Mouse (Mus musculus): ENCODE results near the gene March5. TPM values are rescaled to one million over a fixed set of nuclear protein-coding genes. Genes with fewer than 3 reads are reported as not detected.
A peak's percentile ranks its signal among the peaks of the same experiment; 100 is the strongest.
"Not testable (repeated sequence)": the region's sequence is repeated elsewhere in the genome, so short reads cannot be mapped to it uniquely, and the experiment has no call there.

Gene March5
- total RNA-seq, 1 experiment from 2014 or later: 98.8 TPM

DNA sequence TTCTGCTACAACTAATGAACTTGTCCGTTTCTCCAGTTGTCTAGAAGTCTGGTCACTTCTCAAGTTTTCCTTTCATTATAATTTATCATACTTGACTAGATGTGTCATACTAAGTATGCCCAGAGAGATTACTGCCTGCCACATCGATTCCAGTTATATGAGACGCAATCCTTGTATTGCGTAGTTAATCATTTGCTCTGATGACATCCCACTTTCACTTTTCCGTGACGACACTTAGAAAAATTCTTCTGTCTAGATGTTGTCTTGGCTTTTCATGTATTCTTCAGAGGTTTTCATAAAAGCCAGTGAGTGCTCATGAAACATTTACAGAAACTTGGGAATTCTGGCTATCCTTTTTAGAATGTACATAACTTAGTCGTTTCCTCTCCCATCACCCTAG lies 1.6 kb downstream of the March5 start:
- DNase-seq: no peak

DNA sequence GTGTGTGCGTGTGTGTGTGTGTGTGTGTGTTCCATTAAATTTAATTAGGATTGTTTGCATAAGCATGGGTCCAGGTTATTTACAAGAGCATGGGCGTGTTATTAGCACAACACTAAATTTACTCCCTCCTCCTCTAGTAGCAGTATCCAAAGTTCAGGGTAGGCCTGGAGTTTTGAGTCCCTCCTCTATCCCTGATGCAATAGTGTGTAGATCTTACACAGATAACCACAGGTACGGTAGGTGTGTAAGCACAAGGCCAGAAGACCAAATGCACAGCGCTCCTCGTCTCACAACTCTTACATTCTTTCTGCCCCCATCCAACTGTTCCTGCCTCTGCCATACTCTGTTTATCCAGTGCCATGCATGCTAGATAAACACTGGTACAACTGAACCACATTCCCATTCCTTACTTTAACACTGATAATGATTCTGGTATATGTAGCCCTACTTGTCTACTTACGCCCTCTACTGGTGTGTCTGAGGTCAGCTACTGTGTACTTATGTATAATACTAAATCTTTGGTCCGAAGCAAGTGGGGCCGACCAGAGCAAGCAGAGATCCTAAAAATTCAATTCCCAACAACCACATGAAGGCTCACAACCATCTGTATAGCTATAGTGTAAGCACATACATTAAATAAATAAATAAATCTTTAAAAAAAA lies 2.3 kb downstream of the March5 start:
- no peak for DNase-seq

DNA sequence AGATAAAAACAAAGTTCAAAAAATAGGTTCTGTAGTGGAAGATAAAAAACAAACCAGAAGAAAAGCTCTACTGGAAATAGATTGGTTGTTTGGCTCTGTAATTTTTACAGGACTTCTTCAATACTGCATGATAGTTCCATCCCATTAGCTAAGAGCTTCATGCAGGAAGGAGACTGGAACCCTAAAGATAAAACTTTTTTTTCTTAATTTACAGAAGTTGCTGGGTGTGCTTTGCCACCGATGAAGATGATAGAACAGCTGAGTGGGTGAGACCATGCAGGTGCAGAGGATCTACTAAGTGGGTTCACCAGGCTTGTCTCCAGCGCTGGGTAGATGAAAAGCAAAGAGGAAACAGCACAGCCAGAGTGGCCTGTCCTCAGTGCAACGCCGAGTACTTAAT lies 3.1 kb downstream of the March5 start:
- DNase-seq: no peak

DNA sequence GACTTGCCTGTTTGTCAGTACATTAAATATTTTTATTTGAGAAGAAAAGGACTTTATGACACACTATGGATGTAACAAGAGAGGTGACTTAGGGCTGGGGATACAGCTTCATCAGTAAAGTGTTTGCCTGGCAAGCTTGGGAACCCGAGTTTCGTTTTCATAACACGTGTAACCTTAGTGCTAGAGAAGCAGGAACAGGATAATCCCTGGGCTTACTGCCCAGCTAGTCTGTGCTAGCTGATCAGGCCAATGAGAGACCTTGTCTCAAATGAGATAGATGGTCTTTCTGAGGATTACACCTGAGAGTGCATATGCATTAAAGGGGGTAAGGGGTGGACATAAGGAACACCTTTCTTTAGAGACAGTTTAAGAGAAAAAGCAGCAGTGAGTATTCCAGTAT lies 4.1 kb downstream of the March5 start:
- DNase-seq: no peak

DNA sequence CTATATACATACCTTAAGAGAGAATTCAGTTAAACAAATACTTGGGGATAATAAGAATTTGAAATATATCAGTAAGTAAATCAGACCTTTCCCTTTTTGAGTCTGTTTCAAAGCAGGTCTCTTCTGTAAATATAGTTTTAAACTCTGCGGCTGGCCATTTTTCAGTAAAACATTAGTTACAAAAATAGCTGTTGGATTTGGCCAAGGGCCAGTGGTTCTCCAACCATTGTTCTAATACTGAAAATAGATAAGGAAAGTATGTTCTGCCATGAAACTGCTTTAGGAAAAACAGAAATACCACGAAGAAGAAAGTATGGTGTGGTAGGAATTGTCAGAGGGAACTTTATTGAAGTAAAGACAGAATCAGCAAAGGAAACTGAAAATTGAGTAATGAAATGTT lies 7.4 kb downstream of the March5 start:
- peak; percentile 24 for DNase-seq

DNA sequence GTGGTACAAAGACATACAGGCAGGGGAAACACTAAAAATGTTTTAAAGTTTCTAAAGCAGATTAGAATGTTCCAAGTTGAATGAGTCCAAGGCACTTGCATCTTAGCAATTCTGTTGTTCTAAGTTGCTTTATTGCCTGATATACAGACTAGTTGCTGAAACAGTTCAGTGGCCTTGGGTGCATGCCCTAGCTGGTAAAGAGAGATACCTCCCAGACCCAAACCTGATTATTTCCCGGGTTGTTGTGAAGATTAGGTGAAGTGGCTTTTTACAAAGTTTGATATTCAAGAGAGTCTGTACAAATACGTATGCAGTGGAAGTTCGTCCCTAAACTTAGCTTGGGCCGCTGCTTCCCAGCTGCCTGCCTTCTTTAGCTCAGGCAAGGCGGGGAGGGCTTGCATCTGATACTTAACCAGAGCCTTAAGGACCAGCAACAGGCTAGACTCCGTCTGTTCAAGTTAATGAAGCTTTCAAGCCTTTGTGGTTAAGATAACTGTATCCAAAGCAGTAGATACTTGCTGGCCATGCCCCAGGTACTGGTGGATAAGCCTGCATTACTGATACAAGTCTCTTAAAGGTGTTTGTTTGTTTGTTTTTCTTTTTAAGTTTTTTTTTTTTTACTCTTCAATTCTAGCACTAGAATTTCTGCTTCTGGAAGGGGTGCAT lies 18.0 kb downstream of the March5 start:
- no peak for DNase-seq

DNA sequence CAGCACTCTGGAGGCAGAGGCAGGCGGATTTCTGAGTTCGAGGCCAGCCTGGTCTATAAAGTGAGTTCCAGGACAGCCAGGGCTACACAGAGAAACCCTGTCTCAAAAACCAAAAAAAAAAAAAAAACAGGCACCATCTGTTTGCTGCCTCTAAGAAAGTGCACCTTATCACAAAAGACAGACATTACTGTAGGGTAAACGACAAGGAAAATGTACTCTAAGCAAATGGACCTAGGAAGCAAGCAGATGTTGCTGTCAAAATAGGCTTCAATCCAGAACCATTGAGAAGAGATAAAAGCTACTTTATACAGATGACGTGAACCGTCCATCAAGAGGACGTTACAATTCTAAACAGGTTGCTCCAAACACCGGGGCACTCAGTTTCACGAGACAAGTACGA lies 25.3 kb downstream of the March5 start:
- not testable (repeated sequence) for DNase-seq

DNA sequence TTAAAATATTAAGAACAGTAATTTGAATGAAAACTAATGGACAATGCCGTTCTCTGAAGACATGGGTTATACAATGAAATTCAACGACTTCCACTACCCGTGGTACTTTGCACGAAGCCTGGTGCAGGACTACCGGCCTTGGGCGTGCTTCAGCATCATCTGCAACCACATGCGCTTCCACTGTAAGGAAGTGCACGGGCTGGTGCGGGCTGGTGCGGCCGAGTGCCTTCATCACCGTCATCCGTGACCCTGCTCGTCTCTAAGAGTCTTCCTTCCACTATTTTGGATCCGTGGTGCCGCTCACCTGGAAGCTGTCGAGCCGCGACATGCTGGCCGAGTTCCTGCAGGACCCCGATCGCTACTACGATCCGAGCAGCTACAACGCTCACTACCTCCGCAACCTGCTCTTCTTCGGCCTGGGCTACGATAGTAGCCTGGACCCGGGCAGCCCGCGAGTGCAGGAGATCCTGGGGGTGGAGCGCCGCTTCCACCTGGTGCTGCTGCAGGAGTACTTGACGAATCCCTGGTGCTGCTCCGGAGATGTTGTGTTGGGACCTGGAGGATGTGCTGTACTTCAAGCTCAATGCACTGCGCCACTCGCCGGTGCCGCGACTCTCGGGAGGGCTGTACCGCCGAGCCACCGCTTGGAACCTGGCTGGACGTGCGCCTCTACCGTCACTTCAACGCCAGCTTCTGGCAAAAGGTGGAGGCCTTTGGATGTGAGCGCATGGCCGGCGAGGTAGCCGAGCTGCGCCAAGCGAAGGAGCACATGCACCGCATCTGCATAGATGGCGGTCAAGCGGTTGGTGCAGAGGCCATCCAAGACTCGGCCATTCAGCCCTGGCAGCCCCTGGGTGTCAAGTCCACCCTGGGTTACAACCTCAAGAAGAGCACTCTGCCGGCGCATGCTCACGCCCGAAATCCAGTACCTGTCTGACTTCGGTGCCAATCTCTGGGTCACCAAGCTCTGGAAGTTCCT lies 26.5 kb downstream of the March5 start:
- DNase-seq: peak; percentile 5

DNA sequence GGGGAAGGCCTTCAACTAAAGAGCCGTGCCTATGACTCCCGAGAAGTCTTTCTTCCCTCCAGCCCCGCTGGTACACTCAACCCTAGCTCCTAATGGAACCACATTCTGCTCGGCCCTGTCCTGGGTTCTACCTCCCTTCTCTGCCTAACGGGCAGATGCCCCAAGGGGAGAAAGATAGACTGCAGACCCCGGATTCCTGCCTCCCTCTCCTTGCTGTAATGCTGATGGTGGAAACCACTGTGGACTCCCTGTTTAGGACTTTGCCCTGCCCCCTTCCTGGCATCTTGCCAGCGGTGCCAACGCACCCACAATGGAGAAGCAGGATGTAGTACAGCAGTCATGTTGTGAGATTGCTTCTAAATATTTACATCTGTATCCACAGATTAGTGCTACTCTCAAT lies 28.5 kb downstream of the March5 start:
- DNase-seq: no peak

DNA sequence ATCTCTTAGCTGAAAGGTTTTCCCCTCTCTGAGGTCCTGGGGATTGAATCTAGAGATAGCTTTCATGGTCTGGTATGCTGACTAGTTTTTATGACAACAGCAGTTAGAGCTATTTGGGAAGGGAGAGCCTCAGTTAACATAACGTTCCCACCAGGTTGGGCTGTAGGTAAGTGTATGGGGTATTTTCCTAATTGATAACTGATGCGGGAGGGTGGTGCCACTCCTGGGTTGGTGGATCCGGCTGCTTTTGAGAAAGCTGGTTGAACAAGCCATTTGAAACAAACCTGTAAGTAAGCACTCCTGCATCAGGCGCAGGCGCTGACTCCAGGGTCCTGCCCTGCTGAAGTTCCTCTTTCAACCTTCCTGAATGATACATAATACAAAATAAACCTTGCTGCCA lies 30.0 kb downstream of the March5 start:
- DNase-seq: no peak

DNA sequence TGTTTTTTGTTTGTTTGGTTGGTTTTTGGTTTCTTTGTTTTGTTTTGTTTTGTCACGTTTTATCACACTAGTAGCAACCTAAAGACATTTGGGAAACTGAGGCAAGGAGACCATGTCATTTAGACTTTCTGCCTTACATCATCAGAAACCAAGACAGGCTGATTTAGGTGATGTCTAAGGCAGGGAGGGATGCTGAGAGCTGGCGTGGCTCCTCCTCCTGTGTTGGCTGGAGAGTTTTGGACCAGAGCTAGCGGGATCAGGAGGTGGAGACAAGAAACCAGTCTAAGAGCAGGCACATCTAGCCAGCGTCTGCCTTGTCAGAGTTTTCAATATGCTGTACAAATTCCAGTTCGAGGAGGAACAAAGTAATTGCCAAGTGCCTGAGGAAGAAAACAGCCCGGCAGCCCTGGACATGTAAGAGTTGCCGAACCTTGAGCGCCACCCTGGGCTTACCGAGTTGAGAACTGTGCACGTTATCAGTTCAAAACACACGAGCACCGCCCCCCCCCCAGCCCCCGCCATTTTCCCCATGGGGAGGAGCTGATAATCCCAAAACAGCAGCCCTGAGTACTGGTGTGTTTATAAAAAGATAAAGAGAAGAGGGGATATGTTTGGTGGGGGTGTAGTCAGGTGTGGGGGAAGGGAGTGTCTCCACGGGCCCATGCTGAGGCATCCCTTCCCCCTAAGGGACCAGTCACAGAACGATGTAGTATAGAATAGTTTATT lies 30.5 kb downstream of the March5 start:
- DNase-seq: no peak

DNA sequence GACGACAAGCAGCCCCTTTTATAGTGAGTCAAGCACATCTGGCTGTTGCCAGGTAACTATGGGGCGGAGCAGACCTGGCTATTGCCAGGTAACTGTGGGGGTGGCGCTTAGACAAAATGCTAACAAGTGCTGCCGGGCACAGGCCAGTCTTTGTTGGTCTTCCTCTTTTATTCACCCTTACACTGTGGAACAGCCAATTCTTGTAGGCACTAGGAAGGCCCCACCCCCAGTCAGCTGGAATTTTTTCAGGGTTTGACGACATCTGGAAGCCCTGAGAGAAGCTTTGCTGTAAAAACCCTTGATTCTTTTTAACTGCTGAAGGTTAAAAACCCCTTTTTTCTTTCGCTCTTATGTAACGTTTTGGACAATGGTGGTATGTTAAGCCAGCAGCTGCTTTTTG lies 31.3 kb downstream of the March5 start:
- no peak for DNase-seq

DNA sequence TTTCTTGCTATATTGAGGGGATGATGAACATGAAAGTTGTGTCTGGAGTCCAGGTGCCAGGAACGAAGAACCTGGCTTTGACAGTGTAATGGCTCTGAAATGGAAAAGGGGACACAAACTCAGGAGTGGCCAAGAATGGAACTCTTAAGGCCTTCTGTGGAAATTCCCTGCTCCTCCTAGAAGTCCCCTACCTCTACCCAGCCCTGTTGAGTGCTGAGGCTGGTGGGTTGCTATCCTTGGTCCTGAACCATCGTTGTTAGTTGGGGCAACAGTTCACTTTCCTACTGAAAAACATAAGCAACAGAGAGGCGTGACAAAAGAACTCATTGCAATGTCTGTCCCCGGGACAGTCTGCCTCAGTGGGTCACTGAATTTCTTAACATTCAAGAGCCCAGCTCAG lies 31.8 kb downstream of the March5 start:
- DNase-seq: no peak

DNA sequence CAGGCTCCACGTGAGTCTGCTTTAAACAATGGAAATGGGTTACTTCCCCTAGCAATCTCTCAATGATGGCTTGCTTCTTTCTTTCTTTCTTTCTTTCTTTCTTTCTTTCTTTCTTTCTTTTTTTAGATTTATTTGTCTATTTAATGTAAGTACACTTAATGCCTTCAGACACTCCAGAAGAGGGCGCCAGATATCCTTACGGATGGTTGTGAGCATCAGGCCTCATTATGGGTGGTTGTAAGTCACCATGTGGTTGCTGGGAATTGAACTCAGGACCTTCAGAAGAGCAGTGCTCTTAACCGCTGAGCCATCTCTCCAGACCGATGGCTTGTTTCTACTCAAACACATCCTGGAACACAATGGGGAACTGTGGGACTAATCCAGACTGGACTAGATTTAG lies 33.9 kb downstream of the March5 start:
- no peak for DNase-seq

DNA sequence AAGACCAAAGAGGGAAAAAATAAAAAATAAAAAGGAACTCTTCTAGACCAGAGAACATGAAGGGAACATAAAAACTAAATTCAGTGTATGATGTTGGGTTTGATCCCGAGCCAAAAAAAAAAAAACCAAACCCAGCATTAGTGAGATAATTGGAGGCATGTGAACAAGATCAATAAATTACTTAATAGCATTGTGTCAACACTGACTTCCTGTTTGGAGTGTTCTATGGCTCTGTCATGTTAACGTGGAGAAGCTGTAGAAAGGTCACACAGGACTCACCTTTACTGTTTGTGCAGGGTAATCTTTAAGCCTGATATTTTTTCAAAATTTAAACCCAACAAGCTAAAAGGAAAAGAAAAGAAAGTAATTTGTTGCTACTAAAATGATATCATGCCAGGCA lies 35.4 kb downstream of the March5 start:
- no peak for DNase-seq

DNA sequence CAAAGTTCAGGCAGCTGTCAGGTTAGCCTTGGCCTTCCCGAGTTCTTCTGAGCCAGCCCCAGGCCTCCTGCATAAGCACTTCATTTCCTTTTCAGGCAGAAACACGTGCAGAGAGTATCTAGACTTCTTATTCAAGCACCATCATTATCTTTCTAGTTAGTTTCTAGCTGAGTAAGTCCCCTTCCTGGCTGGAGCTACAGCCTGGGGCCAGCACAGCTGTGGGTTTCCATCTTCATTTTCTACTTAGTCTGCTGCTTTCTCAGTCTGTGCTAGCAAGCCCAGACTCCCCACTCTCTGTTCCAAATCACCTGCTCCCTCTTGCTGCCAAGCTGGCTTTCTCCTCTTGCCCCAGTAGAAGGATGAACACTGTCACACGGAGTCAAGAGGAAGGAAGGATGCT lies 39.5 kb downstream of the March5 start:
- DNase-seq: no peak

DNA sequence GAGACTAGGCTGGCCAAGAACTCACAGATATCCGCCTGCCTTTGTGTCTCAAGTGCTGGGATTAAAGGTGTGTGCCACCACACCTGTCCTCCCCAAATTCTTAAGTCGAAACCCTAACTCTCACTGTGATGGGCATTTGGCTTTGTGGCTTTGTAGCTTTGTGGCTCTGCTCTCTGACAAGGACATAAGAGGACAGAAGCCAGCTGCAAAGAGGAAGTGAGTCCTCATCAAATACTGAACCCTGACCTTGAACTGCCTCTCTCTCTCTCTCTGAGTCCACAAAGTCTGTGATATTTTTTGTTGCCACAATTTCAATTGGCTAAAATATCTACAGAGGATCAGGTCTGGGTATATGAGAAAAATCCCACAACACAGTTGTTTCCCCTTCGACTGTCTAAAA lies 40.9 kb downstream of the March5 start:
- DNase-seq: no peak

DNA sequence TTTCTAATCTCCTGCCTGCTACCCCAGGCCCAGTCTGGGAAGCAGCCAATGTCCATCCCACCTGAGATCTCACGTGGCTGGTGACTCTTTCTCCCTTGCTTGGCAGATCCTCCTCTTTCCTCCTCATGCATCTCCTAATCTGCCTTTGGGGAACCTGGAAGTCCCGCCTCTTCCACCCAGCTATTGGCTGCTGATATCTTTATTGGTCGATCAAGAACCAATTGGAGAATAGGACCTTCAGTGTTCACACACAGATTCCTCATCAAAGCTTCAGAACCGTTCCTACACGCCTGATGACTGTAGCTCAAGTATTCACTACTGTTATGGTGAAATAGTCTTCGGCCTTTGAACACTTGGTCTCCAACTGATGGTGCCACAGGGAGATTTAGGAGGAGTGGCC lies 44.8 kb downstream of the March5 start:
- no peak for DNase-seq

DNA sequence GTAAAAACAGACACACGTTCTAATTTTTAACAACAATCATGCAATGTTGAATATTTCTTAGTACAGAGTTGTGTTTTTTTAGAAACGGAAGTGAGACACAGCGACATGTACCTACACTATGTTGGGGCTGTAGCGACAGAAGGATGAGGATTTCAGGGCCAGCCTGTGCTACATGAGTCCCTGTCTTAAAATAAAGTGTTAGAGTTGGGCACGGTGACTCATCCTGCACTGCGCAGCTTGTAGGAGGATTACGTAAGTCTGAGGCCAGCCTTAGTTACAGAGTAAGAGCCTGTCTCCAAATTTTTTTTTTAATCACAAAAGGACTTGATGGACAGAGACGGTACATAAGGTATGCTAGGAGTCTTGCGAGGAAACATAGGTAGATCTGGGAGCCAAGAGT lies 48.0 kb downstream of the March5 start:
- no peak for DNase-seq

DNA sequence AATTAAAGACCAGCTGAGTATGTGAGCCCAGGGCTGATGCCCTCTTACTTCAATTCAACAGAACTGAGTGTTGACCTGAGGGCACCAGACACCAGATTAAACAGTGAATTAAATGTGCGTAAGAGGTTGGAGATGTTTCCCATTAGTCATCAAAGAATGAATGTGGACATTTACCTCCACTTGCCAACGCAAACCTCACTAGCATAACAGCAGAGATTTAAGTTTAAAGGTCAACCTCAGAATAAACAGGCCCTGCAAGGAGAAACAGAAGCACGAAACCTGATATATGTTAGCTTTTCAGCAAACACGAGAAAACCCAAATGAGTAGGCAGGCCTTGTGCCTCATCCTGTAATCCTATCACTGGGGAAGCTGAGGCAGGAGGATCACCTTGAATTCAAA lies 55.0 kb downstream of the March5 start:
- DNase-seq: no peak

DNA sequence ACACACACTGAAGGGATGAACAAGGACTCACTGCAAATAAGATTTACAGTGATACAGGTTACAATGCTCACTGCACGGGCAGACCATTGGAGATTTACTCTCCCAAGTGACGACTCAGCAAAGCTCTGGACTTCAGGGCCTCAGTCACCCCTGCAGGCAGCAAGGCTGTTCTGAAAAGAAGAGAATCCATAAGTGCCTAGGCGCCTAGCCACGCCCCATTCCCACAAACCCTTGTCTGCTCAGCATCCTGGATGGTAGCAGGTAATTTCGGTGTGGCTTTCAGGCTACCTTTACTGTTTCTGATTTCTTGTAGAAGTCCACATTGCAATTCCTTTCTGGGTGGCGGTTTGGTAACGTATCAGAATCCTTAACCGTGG lies 56.2 kb downstream of the March5 start:
- no peak for DNase-seq

Measured in adrenal gland, postnatal 25 days (tissue).